Mouse (Mus musculus): ENCODE data around the gene Zdhhc7.
A peak's percentile ranks its signal among the peaks of the same experiment; 100 is the strongest.

The Zdhhc7 gene

GRCm38 (mm10) chr8:120071684-120072083, 29.6 kb downstream of the Zdhhc7 start:
- DNase-seq (ENCODE audit: low spot score in 2 of 2): peak; percentile 71 to 81

- DNase-seq (ENCODE audit: low spot score in 2 of 2): no peak
Observed at GRCm38 (mm10) chr8:120067936-120068668, 33.2 kb downstream of the Zdhhc7 start.

GRCm38 (mm10) chr8:120066226-120066625, 35.1 kb downstream of the Zdhhc7 start:
- no peak for DNase-seq (ENCODE audit: low spot score in 2 of 2)

GRCm38 (mm10) chr8:120065611-120066010, 35.7 kb downstream of the Zdhhc7 start:
- DNase-seq (ENCODE audit: low spot score in 2 of 2): no peak

GRCm38 (mm10) chr8:120063326-120063725, 38.0 kb downstream of the Zdhhc7 start:
- DNase-seq (ENCODE audit: low spot score in 2 of 2): no peak

GRCm38 (mm10) chr8:120062742-120063141, 38.5 kb downstream of the Zdhhc7 start:
- DNase-seq (ENCODE audit: low spot score in 2 of 2): no peak

- no peak for DNase-seq (ENCODE audit: low spot score in 2 of 2)
Observed at GRCm38 (mm10) chr8:120057078-120057477, 44.2 kb downstream of the Zdhhc7 start.

GRCm38 (mm10) chr8:120054833-120055232, 46.4 kb downstream of the Zdhhc7 start:
- DNase-seq (ENCODE audit: low spot score in 2 of 2): no peak

GRCm38 (mm10) chr8:120052318-120052717, 49.0 kb downstream of the Zdhhc7 start:
- no peak for DNase-seq (ENCODE audit: low spot score in 2 of 2)

GRCm38 (mm10) chr8:120051908-120052307, 49.4 kb downstream of the Zdhhc7 start:
- DNase-seq (ENCODE audit: low spot score in 2 of 2): no peak

- DNase-seq (ENCODE audit: low spot score in 2 of 2): no peak
Observed at GRCm38 (mm10) chr8:120051006-120051405, 50.3 kb downstream of the Zdhhc7 start.

- no peak for DNase-seq (ENCODE audit: low spot score in 2 of 2)
Observed at GRCm38 (mm10) chr8:120050376-120050775, 50.9 kb downstream of the Zdhhc7 start.

- peak in 1 of 2 experiments; percentile 45 for DNase-seq (ENCODE audit: low spot score in 2 of 2)
Observed at GRCm38 (mm10) chr8:120049949-120050348, 51.3 kb downstream of the Zdhhc7 start.

GRCm38 (mm10) chr8:120046258-120047020, 54.8 kb downstream of the Zdhhc7 start:
- no peak for DNase-seq (ENCODE audit: low spot score in 2 of 2)

- DNase-seq (ENCODE audit: low spot score in 2 of 2): no peak
Observed at GRCm38 (mm10) chr8:120045471-120045870, 55.8 kb downstream of the Zdhhc7 start.

- DNase-seq (ENCODE audit: low spot score in 2 of 2): no peak
Observed at GRCm38 (mm10) chr8:120044907-120045306, 56.4 kb downstream of the Zdhhc7 start.

GRCm38 (mm10) chr8:120042542-120043312, 58.6 kb downstream of the Zdhhc7 start:
- DNase-seq (ENCODE audit: low spot score in 2 of 2): no peak

GRCm38 (mm10) chr8:120040861-120041260, 60.4 kb downstream of the Zdhhc7 start:
- peak in 1 of 2 experiments; percentile 40 for DNase-seq (ENCODE audit: low spot score in 2 of 2)

- no peak for DNase-seq (ENCODE audit: low spot score in 2 of 2)
Observed at GRCm38 (mm10) chr8:120039313-120039919, 61.9 kb downstream of the Zdhhc7 start.

GRCm38 (mm10) chr8:120038741-120039140, 62.5 kb downstream of the Zdhhc7 start:
- no peak for DNase-seq (ENCODE audit: low spot score in 2 of 2)

- DNase-seq (ENCODE audit: low spot score in 2 of 2): no peak
Observed at GRCm38 (mm10) chr8:120037611-120038010, 63.7 kb downstream of the Zdhhc7 start.

GRCm38 (mm10) chr8:120037199-120037598, 64.1 kb downstream of the Zdhhc7 start:
- no peak for DNase-seq (ENCODE audit: low spot score in 2 of 2)
